Mouse (Mus musculus) ES-E14 (cell line): ENCODE measurements around the gene Snap91. TPM values are rescaled to one million over a fixed set of nuclear protein-coding genes. Genes with fewer than 3 reads are reported as not detected.

Experiments
- DNase-seq: peaks from one replicate; pipeline ENCODE4 v3.0.0-alpha.2; 2013; ENCODE audit warnings: low read depth, low spot score
- H3K27ac ChIP-seq: 2 replicates; pipeline ENCODE4 v1.5.1; 2012; ENCODE audit warnings: low read depth, mild to moderate bottlenecking, low read length, moderate library complexity, mixed read lengths; ENCODE audit not compliant: poor library complexity, insufficient read depth, severe bottlenecking
- H3K36me3 ChIP-seq: 2 replicates; pipeline ENCODE4 v1.6.1; 2012; ENCODE audit warnings: mild to moderate bottlenecking, low read length, moderate library complexity, mixed read lengths; ENCODE audit not compliant: control insufficient read depth, poor library complexity, insufficient read depth, severe bottlenecking
- H3K4me1 ChIP-seq, 2 experiments: fragments of 150-350 bp in 1 of 2; sonication (generic) in 1 of 2; 2 replicates each; pipeline ENCODE4 v1.6.1; 2012; ENCODE audit warnings: low read length in 2 of 2, mild to moderate bottlenecking in 1 of 2, mixed read lengths in 1 of 2; ENCODE audit not compliant: control insufficient read depth in 2 of 2, insufficient read depth in 2 of 2, poor library complexity in 1 of 2
- H3K4me3 ChIP-seq, 2 experiments: fragments of 150-350 bp in 1 of 2; sonication (generic) in 1 of 2; 2 replicates each; pipeline ENCODE4 v1.5.1; 2012; ENCODE audit warnings: low read length in 2 of 2, low read depth in 1 of 2, mild to moderate bottlenecking in 1 of 2, mixed read lengths in 1 of 2; ENCODE audit not compliant: insufficient read depth in 1 of 2, poor library complexity in 1 of 2, severe bottlenecking in 1 of 2
- H3K9ac ChIP-seq: 2 replicates; pipeline ENCODE4 v1.6.1; 2012; ENCODE audit warnings: low read depth, mild to moderate bottlenecking, low read length, mixed read lengths; ENCODE audit not compliant: poor library complexity, insufficient read depth, severe bottlenecking
- H3K9me3 ChIP-seq: fragments of 150-350 bp; sonication (generic); 2 replicates; pipeline ENCODE4 v1.6.1; 2012; ENCODE audit warnings: low read depth, mild to moderate bottlenecking, low read length; ENCODE audit not compliant: control insufficient read depth, insufficient read depth
- CHD2 ChIP-seq: IDR thresholded peaks from 2 replicates; pipeline ENCODE4 v1.6.1; 2014; ENCODE audit warnings: mild to moderate bottlenecking, low read depth, low read length, inconsistent platforms
- HCFC1 ChIP-seq: IDR thresholded peaks from 2 replicates; pipeline ENCODE4 v1.6.1; 2012; ENCODE audit warnings: low read length, inconsistent platforms, borderline replicate concordance; ENCODE audit not compliant: insufficient read depth
- MAFK ChIP-seq: IDR thresholded peaks from 2 replicates; pipeline ENCODE4 v1.6.1; 2014; ENCODE audit warnings: mild to moderate bottlenecking, low read depth, low read length, inconsistent platforms; ENCODE audit not compliant: insufficient read depth
- ZC3H11A ChIP-seq: IDR thresholded peaks from 2 replicates; pipeline ENCODE4 v1.6.1; 2012; ENCODE audit warnings: low read depth, mild to moderate bottlenecking, inconsistent platforms, low read length, borderline replicate concordance
- ZNF384 ChIP-seq: IDR thresholded peaks from 2 replicates; pipeline ENCODE4 v1.6.1; 2012; ENCODE audit warnings: low read depth, low read length, inconsistent platforms
- in situ Hi-C, 2 experiments: fragments of 600-800 bp; cut with MboI; formaldehyde crosslinking; loops; one replicate each; pipeline ENCODE4 v1.15.1; 2025; ENCODE audit warnings: low sequenced_read_pairs in 2 of 2, inconsistent platforms in 1 of 2; ENCODE audit not compliant: unreplicated experiment in 2 of 2
- total RNA-seq: library from RNA; depleted of rRNA; stranded (reverse); fragments of 300-350 nt; gene quantifications from 2 replicates; pipeline ENCODE4 v1.2.3, GENCODE M21; 2012; rRNA removed

The Snap91 gene
- total RNA-seq, 1 experiment: 0.80 TPM

DNA sequence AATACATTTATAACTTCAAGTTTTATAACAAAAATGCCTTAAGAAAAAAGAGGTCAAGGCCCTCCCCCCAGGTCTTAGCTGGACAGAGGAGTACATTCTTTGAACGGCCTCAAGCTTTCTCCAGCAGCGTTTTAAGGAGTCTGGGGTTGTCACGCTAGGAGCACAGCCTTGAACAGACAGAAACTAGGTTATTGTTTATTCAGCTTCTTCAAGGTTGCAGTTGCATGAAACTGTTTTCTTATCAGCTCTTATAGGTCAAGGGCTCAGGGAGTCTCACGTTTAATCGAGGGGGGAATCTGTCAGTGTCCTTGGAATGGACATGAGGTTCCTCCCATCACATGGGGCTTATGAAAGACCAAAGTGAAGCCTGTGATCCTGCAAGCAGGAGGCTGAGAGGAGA lies 163.3 kb downstream of the Snap91 start:
- Histone ChIP-seq H3K27ac (no peak overlapping the region), H3K9ac (no peak overlapping the region), H3K4me1 (peaks cover 3 to 4% of the 10 kb centered on the region in 2 experiments; a peak in 1 of 4 replicates), H3K9me3 (no peaks in the 10 kb centered on the region), H3K4me3 (no peak overlapping the region), H3K36me3 (no peaks in the 10 kb centered on the region)
- in situ Hi-C loops: no loop called here
- no peak for TF ChIP-seq CHD2
- no peak for TF ChIP-seq ZC3H11A
- no peak for TF ChIP-seq MAFK
- TF ChIP-seq HCFC1: no peak
- TF ChIP-seq ZNF384: no peak
- DNase-seq: no peak

- no peaks in the 10 kb centered on the region for H3K9me3 ChIP-seq
These were observed 163.9 kb downstream of the Snap91 start for GRCm38 (mm10) chr9:86716540-86716939.

More at GRCm38 (mm10) chr9:86716540-86716939, 163.9 kb downstream of the Snap91 start:
- no peak for TF ChIP-seq HCFC1
- TF ChIP-seq CHD2: no peak
- TF ChIP-seq ZNF384: no peak
- TF ChIP-seq MAFK: no peak
- no peak for TF ChIP-seq ZC3H11A
- in situ Hi-C loops: no loop called here
- DNase-seq: no peak
- Histone ChIP-seq H3K36me3 (no peaks in the 10 kb centered on the region), H3K4me3 (no peak overlapping the region), H3K27ac (no peak overlapping the region), H3K4me1 (0 out of 4 replicates have a peak, but pooled peaks cover 2 to 4% of the 10 kb centered on the region in 2 experiments), H3K9ac (no peak overlapping the region)

Other genes starting within 250 kb of the Snap91 start
- 3.9 and 13.4 TPM in 2 replicates for gene Me1, start 184.7 kb downstream of the Snap91 start, total RNA-seq
- gene Prss35, start 137.0 kb downstream of the Snap91 start, total RNA-seq: 6.0 and 9.4 TPM in 2 replicates
- gene Ripply2, start 134.9 kb upstream of the Snap91 start, total RNA-seq: not detected in 2 replicates
- gene Cyb5r4, start 141.4 kb upstream of the Snap91 start, total RNA-seq: 16.0 and 27.9 TPM in 2 replicates